Mouse (Mus musculus) MEL (cell line): ENCODE data around the gene BC030870. TPM values are rescaled to one million over a fixed set of nuclear protein-coding genes. Genes with fewer than 3 reads are reported as not detected.

Experiments used
- DNase-seq: peaks from one replicate; pipeline ENCODE4 v3.0.0; 2011; ENCODE audit warnings: low read depth, low spot score
- H3K27ac ChIP-seq: 2 replicates; pipeline ENCODE4 v1.5.1; 2012; ENCODE audit warnings: low read depth, mild to moderate bottlenecking, control low read depth, low read length, moderate library complexity; ENCODE audit not compliant: control insufficient read depth
- H3K27me3 ChIP-seq, 2 experiments: fragments of 150-350 bp in 1 of 2; sonication (generic) in 1 of 2; 2 replicates each; pipeline ENCODE4 v1.6.1; 2012; ENCODE audit warnings: low read length in 2 of 2, mild to moderate bottlenecking in 2 of 2, improper control_type of control experiment in 1 of 2, moderate library complexity in 1 of 2; ENCODE audit not compliant: insufficient read depth in 2 of 2, control insufficient read depth in 1 of 2
- H3K36me3 ChIP-seq, 2 experiments: 2 replicates each; pipeline ENCODE4 v1.6.1; 2012 to 2014; ENCODE audit warnings: low read length in 2 of 2, improper control_type of control experiment in 1 of 2, inconsistent platforms in 1 of 2, mild to moderate bottlenecking in 1 of 2; ENCODE audit not compliant: insufficient read depth in 2 of 2, control insufficient read depth in 1 of 2
- H3K4me1 ChIP-seq, 2 experiments: fragments of 150-350 bp in 1 of 2; sonication (generic) in 1 of 2; 2 replicates each; pipeline ENCODE4 v1.6.1; 2012; ENCODE audit warnings: low read length in 2 of 2, improper control_type of control experiment in 1 of 2, mild to moderate bottlenecking in 1 of 2; ENCODE audit not compliant: insufficient read depth in 2 of 2, control insufficient read depth in 1 of 2
- H3K4me3 ChIP-seq, 2 experiments: fragments of 150-350 bp in 1 of 2; sonication (generic) in 1 of 2; 2 replicates each; pipeline ENCODE4 v1.5.1; 2012; ENCODE audit warnings: low read depth in 2 of 2, low read length in 2 of 2, mild to moderate bottlenecking in 2 of 2, moderate library complexity in 2 of 2, control low read depth in 1 of 2, improper control_type of control experiment in 1 of 2; ENCODE audit not compliant: control insufficient read depth in 1 of 2, insufficient read depth in 1 of 2
- H3K79me2 ChIP-seq: 2 replicates; pipeline ENCODE4 v1.6.1; 2012; ENCODE audit warnings: mild to moderate bottlenecking, low read length, moderate library complexity; ENCODE audit not compliant: control insufficient read depth, poor library complexity, insufficient read depth
- H3K9ac ChIP-seq: 2 replicates; pipeline ENCODE4 v1.6.1; 2012; ENCODE audit warnings: low read depth, mild to moderate bottlenecking, control low read depth, low read length, moderate library complexity; ENCODE audit not compliant: control insufficient read depth, poor library complexity, severe bottlenecking
- H3K9me3 ChIP-seq: fragments of 150-350 bp; sonication (generic); replicated peaks from 2 replicates; pipeline ENCODE4 v1.6.1; 2012; ENCODE audit warnings: mild to moderate bottlenecking, low read length, improper control_type of control experiment, moderate library complexity; ENCODE audit not compliant: insufficient read depth
- CHD1 ChIP-seq: IDR thresholded peaks from 2 replicates; pipeline ENCODE4 v1.6.1; 2012; ENCODE audit warnings: low read depth, mild to moderate bottlenecking, inconsistent platforms, low read length, improper control_type of control experiment
- CHD2 ChIP-seq: IDR thresholded peaks from 2 replicates; pipeline ENCODE4 v1.6.1; 2011; ENCODE audit warnings: low read length, improper control_type of control experiment
- CTCF ChIP-seq, 3 experiments: IDR thresholded peaks in 2 of 3; conservative IDR thresholded peaks in 1 of 3; 2 replicates each; pipeline ENCODE4 v1.5.1; 2011 to 2012; ENCODE audit warnings: low read length in 3 of 3, low read depth in 2 of 3, mild to moderate bottlenecking in 2 of 3, improper control_type of control experiment in 1 of 3, inconsistent platforms in 1 of 3, mixed read lengths in 1 of 3, moderate library complexity in 1 of 3; ENCODE audit not compliant: control insufficient read depth in 1 of 3, insufficient read depth in 1 of 3, poor library complexity in 1 of 3, severe bottlenecking in 1 of 3
- E2F4 ChIP-seq: IDR thresholded peaks from 2 replicates; pipeline ENCODE4 v1.6.1; 2011; ENCODE audit warnings: low read depth, low read length, improper control_type of control experiment, borderline replicate concordance
- ELF1 ChIP-seq: IDR thresholded peaks from 2 replicates; pipeline ENCODE4 v1.6.1; 2014; ENCODE audit warnings: low read depth, mild to moderate bottlenecking, inconsistent platforms, low read length, improper control_type of control experiment, moderate library complexity
- EP300 ChIP-seq, 2 experiments: IDR thresholded peaks; 2 replicates each; pipeline ENCODE4 v1.6.1; 2011; ENCODE audit warnings: improper control_type of control experiment in 2 of 2, low read length in 2 of 2, low read depth in 1 of 2, mild to moderate bottlenecking in 1 of 2
- GATA1 ChIP-seq: IDR thresholded peaks from 2 replicates; pipeline ENCODE4 v1.6.1; 2011; ENCODE audit warnings: low read depth, low read length, improper control_type of control experiment
- KAT2A ChIP-seq: conservative IDR thresholded peaks from 2 replicates; pipeline ENCODE4 v1.6.1; 2012; ENCODE audit warnings: low read depth, low read length, improper control_type of control experiment, inconsistent platforms
- MAX ChIP-seq: IDR thresholded peaks from 2 replicates; pipeline ENCODE4 v1.6.1; 2011; ENCODE audit warnings: low read length, improper control_type of control experiment
- MAZ ChIP-seq: IDR thresholded peaks from 2 replicates; pipeline ENCODE4 v1.6.1; 2012; ENCODE audit warnings: low read depth, mild to moderate bottlenecking, inconsistent platforms, low read length, improper control_type of control experiment
- MXI1 ChIP-seq: IDR thresholded peaks from 2 replicates; pipeline ENCODE4 v1.6.1; 2011; ENCODE audit warnings: mild to moderate bottlenecking, low read depth, low read length, improper control_type of control experiment
- NELFE ChIP-seq: IDR thresholded peaks from 2 replicates; pipeline ENCODE4 v1.6.1; 2011; ENCODE audit warnings: low read depth, low read length, improper control_type of control experiment
- POLR2A ChIP-seq, 2 experiments: IDR thresholded peaks; 2 replicates each; pipeline ENCODE4 v1.6.1; 2011 to 2012; ENCODE audit warnings: low read length in 2 of 2, mild to moderate bottlenecking in 2 of 2, control low read depth in 1 of 2, improper control_type of control experiment in 1 of 2, low read depth in 1 of 2, moderate library complexity in 1 of 2; ENCODE audit not compliant: control insufficient read depth in 1 of 2, insufficient read depth in 1 of 2, poor library complexity in 1 of 2
- POLR2AphosphoS2 ChIP-seq: IDR thresholded peaks from 2 replicates; pipeline ENCODE4 v1.6.1; 2011; ENCODE audit warnings: low read length, improper control_type of control experiment
- RAD21 ChIP-seq: IDR thresholded peaks from 2 replicates; pipeline ENCODE4 v1.6.1; 2011; ENCODE audit warnings: mild to moderate bottlenecking, low read depth, low read length, improper control_type of control experiment
- RCOR1 ChIP-seq: IDR thresholded peaks from 2 replicates; pipeline ENCODE4 v1.6.1; 2012; ENCODE audit warnings: low read depth, mild to moderate bottlenecking, inconsistent platforms, low read length, improper control_type of control experiment
- SIN3A ChIP-seq: IDR thresholded peaks from 2 replicates; pipeline ENCODE4 v1.6.1; 2012; ENCODE audit warnings: low read length, improper control_type of control experiment, inconsistent platforms
- SMC3 ChIP-seq: IDR thresholded peaks from 2 replicates; pipeline ENCODE4 v1.6.1; 2011; ENCODE audit warnings: low read depth, low read length, improper control_type of control experiment
- TAL1 ChIP-seq: IDR thresholded peaks from 2 replicates; pipeline ENCODE4 v1.6.1; 2012; ENCODE audit warnings: mild to moderate bottlenecking, inconsistent platforms, low read length, moderate library complexity, mixed read lengths
- UBTF ChIP-seq: IDR thresholded peaks from 2 replicates; pipeline ENCODE4 v1.6.1; 2012; ENCODE audit warnings: low read depth, mild to moderate bottlenecking, inconsistent platforms, low read length, improper control_type of control experiment, moderate library complexity, borderline replicate concordance; ENCODE audit not compliant: insufficient read depth
- USF1 ChIP-seq: IDR thresholded peaks from 2 replicates; pipeline ENCODE4 v1.6.1; 2014; ENCODE audit warnings: low read depth, mild to moderate bottlenecking, inconsistent platforms, low read length, improper control_type of control experiment, moderate library complexity
- ZC3H11A ChIP-seq: IDR thresholded peaks from 2 replicates; pipeline ENCODE4 v1.6.1; 2012; ENCODE audit warnings: low read depth, mild to moderate bottlenecking, inconsistent platforms, low read length, improper control_type of control experiment
- ZMIZ1 ChIP-seq: IDR thresholded peaks from 2 replicates; pipeline ENCODE4 v1.6.1; 2012; ENCODE audit warnings: low read depth, mild to moderate bottlenecking, inconsistent platforms, low read length, improper control_type of control experiment, moderate library complexity
- polyA plus RNA-seq, 2 experiments: library from polyadenylated mRNA; stranded (reverse) in 1 of 2; unstranded in 1 of 2; fragments of >175 nt in 1 of 2; fragments of >200 nt in 1 of 2; gene quantifications; 2 replicates each; pipeline versions ENCODE4 v1.2.1 to v1.2.4; 2012; ENCODE audit warnings: low replicate concordance in 2 of 2, low read depth in 1 of 2; ENCODE audit not compliant: insufficient read length in 2 of 2, insufficient read depth in 1 of 2, missing spikeins in 1 of 2
- total RNA-seq: library from RNA; depleted of rRNA; stranded (reverse); fragments of 300-350 nt; gene quantifications from 2 replicates; pipeline ENCODE4 v1.2.3, GENCODE M21; 2012

The BC030870 gene
- total and polyA plus RNA-seq, 3 experiments = not detected

- no peak for DNase-seq
- no peak overlapping the region for H3K27ac ChIP-seq
- no peaks in the 10 kb centered on the region for H3K79me2 ChIP-seq
- H3K4me3 ChIP-seq = no peak overlapping the region
- H3K27me3 ChIP-seq = no peaks in the 10 kb centered on the region
- TF ChIP-seq USF1 = no peak
- TF ChIP-seq POLR2AphosphoS2 = no peak
- TF ChIP-seq ZMIZ1 = no peak
- no peak for TF ChIP-seq RAD21
- TF ChIP-seq CHD2 = no peak
- TF ChIP-seq SIN3A = no peak
- no peak for TF ChIP-seq MAZ
- TF ChIP-seq GATA1 = no peak
- TF ChIP-seq TAL1 = no peak
- no peak for TF ChIP-seq UBTF
- TF ChIP-seq NELFE = no peak
- no peak for TF ChIP-seq MXI1
- no peak for TF ChIP-seq ZC3H11A
- TF ChIP-seq EP300 (IDR thresholded peaks at IDR 0.05; ENCODE audit: low read depth in 1 of 2, low read length in 2 of 2) = no peak
- TF ChIP-seq MAX = no peak
- no peak for TF ChIP-seq CHD1
- no peak for TF ChIP-seq ELF1
- no peak overlapping the region for H3K9ac ChIP-seq
- no peaks in the 10 kb centered on the region for H3K9me3 ChIP-seq
- no peaks in the 10 kb centered on the region for H3K4me1 ChIP-seq
- no peaks in the 10 kb centered on the region for H3K36me3 ChIP-seq
Observed at GRCm38 (mm10) chr8:65047801-65048200, 81.6 kb downstream of the BC030870 start.

GRCm38 (mm10) chr8:65047193-65047592 is 82.2 kb downstream of the BC030870 start:
- no peak overlapping the region for H3K4me3 ChIP-seq
- H3K79me2 ChIP-seq = no peaks in the 10 kb centered on the region
- no peaks in the 10 kb centered on the region for H3K27me3 ChIP-seq
- no peaks in the 10 kb centered on the region for H3K4me1 ChIP-seq
- no peaks in the 10 kb centered on the region for H3K9me3 ChIP-seq
- no peak overlapping the region for H3K27ac ChIP-seq
- TF ChIP-seq E2F4 = no peak
- no peak for TF ChIP-seq TAL1
- no peak for TF ChIP-seq CTCF (IDR thresholded peaks at IDR 0.05 in 2 of 3, conservative IDR thresholded peaks at IDR 0.05 in 1 of 3; ENCODE audit: control insufficient read depth in 1 of 3, insufficient read depth in 1 of 3, low read depth in 2 of 3, low read length in 3 of 3, poor library complexity in 1 of 3, severe bottlenecking in 1 of 3)
- TF ChIP-seq KAT2A = no peak
- TF ChIP-seq RAD21 = no peak
- TF ChIP-seq RCOR1 = no peak
- no peak for TF ChIP-seq ELF1
- no peak for TF ChIP-seq MAZ
- no peak for TF ChIP-seq UBTF
- TF ChIP-seq POLR2A (IDR thresholded peaks at IDR 0.05; ENCODE audit: control insufficient read depth in 1 of 2, insufficient read depth in 1 of 2, low read depth in 1 of 2, low read length in 2 of 2, poor library complexity in 1 of 2) = no peak
- no peak for TF ChIP-seq SMC3
- TF ChIP-seq ZMIZ1 = no peak
- H3K36me3 ChIP-seq = no peaks in the 10 kb centered on the region
- H3K9ac ChIP-seq = no peak overlapping the region
- DNase-seq = no peak
